Mouse (Mus musculus) frontal cortex, postnatal 10 days (tissue): ENCODE measurements at regions not wholly inside any gene's neighbourhood (a gene's known extent, or its start where the extent isn't known, plus 50 kb on each side); places are given as distances from the start of the nearest gene placed in this dataset.

Source experiments
- DNase-seq, 2 experiments: peaks; one replicate each; pipeline ENCODE4 v3.0.0; 2022; ENCODE audit warnings: low spot score in 2 of 2, mixed read lengths in 1 of 2

DNA sequence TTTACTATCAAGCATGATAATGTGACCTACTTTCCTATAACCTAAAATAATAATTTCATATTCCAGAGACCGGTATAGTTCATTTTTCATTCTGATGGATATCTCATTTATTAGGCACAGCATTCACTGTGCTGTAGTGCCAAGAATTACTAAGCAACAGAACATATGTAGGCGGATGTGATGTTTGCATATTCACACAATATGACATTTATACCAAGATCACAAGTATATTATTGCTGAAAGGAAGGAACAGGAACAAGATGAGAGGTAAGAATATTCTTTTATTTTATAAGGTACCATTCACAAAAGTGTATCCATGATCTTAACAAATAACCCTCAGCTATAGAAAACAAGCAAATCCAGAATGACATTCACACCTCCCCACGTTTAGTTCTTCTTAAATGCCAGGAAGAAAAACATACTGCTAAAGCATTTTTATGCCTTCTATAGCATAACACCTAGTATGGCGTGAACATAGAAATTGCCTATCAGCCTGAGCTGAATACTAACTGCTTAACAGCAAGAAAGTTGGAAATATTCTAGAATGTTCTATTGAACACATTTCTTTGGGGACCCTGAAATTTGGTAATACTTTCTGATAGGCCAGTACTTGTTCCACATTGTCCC lies 1062.8 kb upstream of the Acvr2a start:
- DNase-seq: no peak

DNA sequence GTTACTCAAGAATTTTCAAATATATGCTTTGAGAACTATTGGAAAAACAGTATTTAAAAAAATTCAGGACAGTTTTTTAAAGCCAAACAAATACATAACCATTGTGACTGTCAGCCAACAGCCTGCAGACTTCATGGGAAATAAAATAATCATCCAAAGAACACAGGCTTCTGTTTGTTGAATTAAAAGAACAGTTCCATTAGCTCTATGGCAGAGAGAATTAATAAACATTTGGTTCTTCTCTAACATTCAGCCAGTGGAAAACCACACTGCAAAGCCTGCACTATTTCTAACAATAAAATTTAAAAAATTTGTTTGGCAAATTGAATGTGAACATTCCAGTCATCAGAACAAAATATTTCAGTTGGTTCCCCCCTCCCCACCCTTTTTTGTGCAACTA lies 1058.2 kb upstream of the Acvr2a start:
- DNase-seq: no peak

DNA sequence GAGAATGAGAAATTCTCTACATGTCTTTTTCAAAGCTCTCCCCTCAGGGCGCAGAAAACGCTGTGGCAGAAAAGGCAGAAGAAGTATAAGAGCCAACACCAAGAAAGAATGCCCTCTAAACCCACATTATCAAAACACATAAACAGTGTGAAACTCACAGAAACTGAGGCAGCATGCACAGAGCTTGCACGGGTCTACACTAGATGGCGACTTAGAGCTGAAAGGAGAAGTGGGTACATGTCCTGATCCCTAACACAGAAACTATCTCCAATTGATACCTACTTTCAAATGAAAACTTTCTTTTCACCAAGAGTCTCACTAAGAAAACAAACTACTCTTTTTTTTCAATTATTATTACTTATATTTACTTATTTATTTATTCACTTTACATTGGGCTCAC lies 1057.7 kb upstream of the Acvr2a start:
- DNase-seq: no peak

DNA sequence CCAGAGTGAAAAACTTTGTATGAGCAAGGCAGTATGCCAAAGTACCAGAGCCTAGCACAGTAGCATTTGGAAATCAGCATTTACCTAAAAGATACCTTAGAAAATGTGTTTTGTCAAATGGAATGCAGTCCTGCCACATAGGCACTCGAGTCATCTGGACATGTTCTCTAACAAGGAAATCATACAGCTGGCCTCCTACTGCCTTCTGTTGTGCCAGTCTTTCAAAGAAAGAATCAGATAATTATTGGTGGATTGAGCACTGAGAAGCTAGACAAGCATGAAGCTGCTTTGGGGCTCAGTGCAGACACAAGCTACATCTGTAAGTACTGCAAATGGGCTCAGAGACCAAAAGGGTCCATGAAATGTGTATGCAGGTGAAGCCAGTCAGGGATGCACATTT lies 1038.1 kb upstream of the Acvr2a start:
- no peak for DNase-seq

DNA sequence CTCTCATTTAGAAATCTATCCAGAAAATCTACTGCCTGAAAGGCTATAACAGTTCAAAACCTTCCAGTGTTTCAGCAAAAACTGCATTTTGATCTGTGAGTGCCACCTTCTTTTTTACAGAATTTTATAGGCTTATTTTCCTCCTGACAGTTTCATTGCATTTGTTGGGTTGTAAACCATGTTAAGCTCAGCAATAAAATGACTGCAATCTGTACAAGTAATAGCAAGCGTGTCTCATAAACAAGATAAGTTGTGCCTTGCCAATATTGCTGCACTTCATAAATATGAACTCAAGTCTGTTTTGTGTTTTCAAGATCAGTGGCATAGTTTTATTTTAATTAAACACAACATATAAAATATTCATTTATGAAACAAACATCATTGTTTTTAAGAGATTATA lies 1036.9 kb upstream of the Acvr2a start:
- DNase-seq: no peak

DNA sequence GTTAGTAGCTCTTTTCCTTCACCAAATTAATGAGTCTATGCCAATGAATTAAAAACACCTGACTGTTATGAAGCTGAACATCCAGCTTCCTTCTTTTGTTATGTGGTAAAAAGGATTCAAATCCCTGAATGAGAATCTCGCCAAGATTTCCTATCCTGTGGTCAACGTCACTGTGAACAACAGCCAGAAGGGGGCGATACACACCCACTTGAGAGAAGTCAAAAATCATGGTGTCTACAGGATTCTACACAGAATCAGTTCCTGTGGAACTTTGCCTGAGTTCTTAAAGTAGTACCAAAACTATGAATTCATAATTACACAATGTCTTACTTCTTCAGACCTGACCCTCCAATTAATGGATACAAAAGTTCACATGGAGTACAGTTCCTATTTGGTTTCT lies 1028.1 kb upstream of the Acvr2a start:
- no peak for DNase-seq

DNA sequence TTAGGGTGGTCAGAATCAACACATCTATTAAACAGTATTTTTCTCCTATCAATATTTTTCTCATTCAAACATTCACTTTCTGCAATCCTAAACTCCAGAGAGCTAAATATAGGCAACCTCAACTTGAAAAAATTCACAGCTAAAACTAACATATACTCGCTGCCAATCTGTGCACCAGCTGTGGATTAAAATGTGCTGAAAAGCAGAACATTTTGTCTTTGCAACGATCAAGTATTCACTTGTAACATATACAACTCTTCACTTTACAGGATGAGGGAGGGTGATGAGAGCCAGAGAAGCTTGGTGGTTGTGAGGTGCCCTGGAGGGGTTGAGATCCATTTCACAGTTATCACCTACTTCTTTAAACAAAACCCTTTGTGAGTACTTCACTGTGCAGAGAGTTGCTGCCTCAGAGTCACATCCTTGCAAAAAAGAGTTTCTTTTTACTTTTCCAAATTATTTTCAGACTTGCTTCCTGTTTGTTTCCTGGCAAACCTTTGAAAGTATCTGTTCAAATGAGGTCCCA lies 991.1 kb upstream of the Acvr2a start:
- DNase-seq: peak in 1 of 2 experiments; percentile 10

DNA sequence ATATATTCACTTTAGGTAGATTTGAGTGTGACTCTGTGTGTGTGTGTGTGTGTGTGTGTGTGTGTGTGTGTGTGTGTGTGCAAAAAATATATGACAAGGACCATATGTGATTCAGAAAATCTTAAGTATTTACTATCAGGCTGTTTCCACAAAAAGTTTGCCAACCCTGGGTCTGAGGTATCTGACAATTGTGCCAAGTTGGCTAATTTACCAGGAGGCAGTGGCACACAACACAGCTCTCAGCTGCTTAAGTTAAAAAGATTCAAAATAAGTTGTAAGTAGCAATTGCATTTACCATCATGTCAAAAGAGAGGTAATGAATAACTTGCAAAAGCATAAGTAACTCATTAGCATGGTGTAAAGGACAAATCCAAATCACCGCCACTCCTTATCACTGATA lies 981.4 kb upstream of the Acvr2a start:
- no peak for DNase-seq

DNA sequence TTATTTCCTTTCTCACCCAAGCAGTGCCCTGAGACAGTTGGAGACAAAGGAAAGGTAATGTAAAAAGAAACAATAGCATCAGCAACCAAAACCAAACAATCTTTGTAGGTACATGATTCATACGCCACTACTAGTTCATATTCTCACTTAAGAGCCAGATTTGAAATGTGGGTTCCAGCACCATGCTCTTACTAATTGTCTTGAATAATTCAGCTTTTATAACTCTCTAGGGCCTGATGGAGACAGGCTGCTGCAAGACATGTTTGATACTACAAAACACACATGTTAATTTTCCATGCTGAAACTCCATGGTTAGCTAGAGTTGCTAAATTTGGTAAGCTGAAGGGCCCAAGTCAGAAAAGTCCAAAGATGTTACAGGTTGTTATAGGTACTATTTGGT lies 980.4 kb upstream of the Acvr2a start:
- no peak for DNase-seq

DNA sequence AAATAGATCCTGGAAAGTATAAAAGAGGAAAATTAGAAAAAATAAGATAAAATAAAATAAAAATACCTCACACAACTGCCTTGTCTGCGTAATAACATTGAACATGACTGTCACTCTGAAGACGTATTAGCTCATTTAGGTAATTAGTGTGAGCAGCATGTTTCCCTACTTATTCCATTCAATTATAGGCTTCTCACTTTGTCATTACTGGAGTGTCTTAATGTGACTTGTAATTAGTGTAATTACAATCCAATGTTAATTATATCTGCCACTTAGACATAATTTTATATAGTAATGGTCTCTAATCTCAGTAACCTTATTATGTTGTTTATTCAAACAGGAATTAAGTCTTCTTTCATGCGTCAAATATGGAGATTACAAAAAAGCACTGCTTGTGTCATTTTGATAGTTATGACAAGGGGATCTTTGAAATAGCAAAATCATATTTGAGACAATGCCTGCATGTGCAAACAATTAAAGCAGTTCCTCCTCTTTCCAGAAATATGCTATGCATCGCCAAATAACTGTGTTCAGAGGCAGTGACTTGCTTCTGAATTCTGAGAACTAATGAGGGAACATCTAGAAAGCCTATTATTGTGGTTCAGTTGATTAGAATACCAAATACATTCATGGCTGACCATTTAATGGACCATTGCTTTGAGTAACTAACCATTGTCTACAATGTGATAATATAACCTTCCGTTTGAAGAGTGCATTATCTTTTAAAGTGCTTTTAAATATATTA lies 979.7 kb upstream of the Acvr2a start:
- DNase-seq: no peak

DNA sequence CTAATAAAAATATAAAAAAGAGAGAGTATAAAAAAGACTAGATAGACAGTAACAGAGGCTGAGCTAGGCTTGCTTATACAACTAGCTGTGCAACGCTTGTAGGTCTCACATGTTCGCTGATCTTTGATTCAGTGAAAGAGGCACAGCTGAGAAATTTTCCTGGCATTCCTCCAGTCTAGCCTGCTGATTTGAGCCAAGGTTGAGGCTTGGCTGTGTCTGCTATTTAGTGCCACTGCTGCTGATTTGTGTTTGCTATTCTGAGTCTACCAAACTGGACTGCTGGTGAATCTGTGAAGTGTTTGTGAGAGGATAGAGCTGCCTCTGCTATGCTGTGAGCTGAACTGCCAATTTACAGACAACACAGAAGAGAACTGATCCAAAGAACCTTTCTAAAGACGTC lies 956.7 kb upstream of the Acvr2a start:
- DNase-seq: no peak

DNA sequence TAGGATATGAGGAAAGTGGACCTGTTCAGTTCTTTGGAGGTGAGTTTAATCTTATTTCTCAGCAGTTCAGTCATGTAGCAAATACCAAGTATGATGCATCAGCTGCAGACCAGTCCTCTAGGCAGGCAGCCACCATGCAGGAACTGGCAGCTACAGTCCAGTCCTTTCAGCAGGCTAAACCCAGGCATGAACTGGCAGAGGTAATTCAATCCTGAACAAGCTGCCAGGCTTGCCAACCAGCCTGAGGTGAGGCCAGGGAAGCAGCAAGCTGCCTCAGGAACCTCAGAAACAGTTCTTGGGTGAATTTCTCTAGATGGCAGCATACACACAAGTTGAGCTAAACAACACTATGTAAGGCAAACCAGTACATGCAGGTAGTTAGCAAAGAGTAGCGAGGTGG lies 951.5 kb upstream of the Acvr2a start:
- no peak for DNase-seq

DNA sequence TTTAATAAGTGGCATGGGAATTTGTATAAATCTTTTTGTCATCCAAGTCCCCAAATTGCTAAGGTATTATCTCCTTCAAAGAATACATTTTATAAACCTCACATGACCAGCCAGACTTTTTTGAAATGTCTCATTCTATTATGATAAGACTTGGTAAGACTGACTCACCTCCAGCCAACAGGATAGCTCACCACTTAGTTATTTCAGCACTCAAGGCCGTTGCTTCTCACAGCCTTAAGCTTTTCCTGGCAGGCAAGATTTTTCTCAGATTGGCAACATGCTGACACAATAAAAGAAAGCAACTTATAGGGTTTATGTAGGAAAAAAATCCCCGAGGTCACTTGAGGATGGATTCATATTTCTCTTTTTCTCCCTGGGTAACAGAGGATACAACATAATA lies 935.9 kb upstream of the Acvr2a start:
- no peak for DNase-seq

DNA sequence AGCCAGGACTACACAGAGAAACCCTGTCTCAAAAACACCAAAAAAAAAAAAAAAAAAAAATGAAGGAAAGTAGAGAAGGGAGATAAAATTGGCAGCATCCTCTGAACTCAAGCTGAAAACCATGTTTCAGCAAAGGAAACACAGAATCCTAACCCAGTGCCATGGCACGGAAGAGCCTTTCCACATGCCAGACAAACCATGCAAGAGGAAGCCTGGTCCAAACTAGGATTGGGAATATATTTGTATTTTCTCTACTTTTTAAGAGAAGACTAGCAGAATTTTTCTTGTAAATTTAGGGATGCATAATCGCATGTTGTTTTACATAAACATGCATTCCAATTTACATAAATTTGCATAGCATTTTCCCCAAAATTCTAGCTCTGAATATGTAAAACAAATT lies 934.8 kb upstream of the Acvr2a start:
- no peak for DNase-seq

DNA sequence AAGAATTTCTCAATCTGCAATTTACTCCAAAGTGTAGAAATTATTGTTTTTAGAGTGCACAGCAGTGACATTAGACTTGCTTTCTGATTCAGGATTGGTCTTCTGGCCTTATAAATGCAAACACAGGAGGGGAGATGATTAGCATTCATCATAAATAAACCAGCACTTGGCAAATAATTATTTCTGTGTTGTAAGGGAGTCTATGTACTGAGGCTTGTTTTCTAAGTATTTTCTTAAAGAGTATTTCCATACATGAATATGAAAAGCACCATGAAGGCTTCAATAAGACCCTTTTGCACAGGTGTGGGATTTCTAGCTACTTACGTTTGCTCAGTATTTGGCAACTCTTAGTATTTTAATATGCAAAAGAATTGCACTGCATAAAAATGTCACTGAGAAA lies 934.1 kb upstream of the Acvr2a start:
- DNase-seq: no peak

DNA sequence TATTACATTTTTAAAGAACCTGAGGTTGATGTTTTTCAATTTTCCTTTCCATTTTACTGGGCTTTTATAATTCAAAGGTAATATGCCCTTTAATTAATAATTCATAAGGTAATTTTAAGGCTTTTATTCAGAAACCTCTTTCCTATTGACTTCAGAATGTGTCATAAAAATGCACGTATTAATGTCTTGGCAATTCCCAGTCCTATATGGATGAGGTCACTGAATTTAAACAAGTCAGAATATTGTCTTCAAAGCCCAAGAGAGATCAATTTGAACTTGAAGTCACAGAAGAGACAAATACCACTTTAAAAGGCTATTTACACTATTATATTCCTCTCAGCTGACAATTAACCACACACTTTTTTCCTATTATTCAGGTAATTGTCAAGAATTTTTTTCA lies 925.7 kb upstream of the Acvr2a start:
- no peak for DNase-seq

DNA sequence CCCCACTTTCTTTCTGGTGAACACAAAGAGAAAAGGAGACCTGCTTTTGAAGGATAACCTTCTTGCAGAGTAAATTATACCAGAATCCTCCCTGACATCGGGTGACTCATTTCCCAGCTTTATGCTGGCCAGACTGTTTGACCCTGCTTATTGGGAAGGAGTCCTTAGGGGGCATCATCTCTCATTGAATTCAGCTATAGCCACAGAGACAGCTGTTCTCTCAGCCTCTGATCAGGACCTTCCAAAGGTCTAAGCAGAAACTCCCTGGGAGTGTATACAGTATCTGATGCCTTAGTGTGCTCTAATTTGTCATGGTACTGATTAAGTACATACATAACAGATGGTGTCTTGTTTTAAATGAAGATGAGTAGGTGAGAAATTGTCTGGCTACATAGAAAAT lies 922.5 kb upstream of the Acvr2a start:
- DNase-seq: no peak

DNA sequence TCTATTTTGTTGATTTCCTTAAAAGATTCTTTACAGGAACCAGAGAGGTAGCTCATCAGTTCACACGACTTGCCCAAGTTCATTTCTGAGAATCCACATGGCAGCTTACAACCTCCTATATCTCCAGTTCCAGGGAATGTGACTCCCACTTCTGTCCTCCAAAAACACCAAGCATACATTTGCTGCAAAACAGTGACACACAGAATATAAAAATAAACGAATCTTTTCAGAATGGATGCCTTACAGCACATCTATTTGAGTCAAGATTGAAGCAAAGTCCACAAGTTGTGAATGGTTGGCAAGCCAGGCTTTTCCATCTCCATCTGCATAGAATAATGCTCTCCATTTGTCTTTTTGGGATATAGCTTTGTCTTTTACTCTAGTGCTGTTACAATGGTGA lies 921.0 kb upstream of the Acvr2a start:
- DNase-seq: no peak

DNA sequence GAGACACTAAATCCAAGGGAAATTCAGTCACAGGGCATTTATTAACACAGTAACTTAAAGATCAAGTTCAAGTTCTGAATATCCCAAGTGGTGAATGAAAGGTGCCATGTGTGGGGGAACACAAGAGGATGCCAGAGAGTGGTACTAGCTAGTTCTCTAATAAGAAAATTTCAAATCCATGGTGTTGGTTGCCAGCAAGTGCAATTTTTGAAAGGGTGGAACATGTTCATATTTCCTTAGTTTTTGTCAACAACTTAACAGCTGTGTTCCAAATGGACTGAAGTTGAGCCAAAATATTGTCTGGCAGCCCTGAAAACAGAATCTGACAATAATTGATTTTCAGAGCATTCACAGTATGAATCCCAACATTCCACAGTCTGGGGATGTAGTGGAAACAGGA lies 919.1 kb upstream of the Acvr2a start:
- DNase-seq: no peak

DNA sequence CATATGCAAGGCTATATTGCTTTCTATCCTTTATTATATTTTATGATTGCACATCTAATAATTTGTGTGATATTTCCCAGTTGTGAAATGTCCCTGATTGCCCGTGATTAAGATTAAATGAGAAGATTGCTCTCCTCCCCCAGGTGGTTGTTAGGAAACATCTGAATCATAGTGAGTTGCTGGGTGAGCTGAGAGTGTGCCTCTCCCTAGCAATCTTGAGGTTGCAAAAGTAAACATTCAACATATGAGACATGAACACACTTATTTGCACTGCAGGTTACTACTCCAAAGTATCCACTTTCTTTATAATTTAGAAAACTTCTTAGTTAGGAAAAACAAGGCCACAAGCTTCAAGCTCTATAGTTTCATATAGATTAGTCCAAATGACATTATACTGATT lies 899.6 kb upstream of the Acvr2a start:
- no peak for DNase-seq

DNA sequence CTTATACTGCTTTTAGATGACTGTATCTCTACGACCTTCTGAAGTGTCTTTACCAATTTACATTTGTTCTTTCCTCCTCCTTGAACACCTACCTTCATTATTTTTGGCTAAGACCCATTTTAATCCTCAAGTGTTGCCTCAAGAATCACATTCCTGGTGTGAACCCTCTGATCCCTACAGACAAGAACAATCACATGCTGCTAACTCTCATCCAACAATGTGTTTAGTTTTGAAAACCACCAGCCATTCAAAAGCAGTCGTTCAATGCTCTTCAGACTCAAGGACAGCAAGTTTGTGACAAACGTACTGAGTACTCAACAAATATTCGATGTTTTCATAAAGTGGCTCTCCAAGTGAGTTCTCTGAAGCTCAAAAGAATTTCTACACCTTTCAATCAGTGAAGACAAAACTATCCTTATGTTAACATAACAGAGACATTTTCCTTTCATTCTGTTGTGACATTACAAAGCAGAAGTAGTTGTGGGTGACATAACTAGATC lies 898.9 kb upstream of the Acvr2a start:
- DNase-seq: no peak

DNA sequence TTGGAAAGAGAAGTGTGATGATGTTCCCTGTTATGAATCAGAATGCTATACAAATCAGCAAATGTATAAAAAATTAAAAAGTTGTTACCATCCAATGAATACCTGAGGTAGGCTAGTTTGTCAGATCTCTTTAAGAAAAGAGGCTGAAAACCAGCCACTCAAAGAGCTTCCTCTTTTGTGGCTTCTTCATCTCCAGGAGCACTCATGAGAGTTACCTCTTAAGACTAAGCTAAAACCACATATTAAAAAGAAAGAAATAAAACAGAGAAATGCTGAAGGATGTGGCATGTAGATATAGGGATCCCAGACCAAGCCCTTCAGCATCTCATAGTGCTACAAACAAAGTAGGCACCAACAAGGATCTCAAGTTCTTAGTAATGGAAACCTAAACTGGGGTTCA lies 890.9 kb upstream of the Acvr2a start:
- DNase-seq: no peak

DNA sequence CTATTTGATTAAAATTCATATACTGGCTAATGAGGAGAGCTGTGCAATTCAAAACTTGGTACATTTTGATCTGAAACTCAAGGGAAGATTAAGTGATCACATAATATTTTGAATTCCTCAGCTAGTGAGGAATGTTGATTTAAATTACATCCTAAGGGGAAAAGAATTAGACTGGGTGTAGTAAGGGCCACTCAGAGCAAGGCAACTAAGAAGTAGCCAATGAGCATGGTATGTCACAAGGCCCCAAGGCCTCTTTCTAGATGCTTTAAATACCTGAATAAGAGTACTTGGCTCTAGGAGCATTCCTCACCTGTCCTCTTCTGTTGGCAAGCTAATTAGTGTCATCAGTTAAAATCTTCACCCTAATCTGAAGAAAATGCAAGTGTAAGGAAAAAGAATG lies 887.3 kb upstream of the Acvr2a start:
- DNase-seq: no peak
